Mouse (Mus musculus): ENCODE measurements at regions not wholly inside any gene's neighbourhood (a gene's known extent, or its start where the extent isn't known, plus 50 kb on each side); places are given as distances from the start of the nearest gene placed in this dataset.

DNA sequence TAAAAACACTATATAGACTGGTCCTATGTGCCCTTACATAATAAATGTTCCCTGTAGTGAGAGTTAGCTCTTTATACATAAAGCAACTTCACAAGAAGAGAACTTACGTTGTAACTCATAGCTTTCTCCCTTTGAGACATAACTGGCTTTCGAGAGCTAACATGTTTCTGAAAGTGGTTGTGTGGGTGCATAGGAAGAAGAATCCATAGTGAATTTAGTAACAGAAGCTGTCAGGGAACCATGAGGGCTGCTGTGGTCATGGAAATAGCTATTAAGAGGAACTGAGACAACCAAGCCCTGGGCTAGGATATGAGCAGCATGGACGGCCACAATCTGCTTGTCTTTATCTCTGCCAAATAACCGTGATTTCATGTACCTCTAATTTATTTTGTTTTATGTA, 1105.7 kb downstream of the A830018L16Rik start:
- TF ChIP-seq CTCF (IDR thresholded peaks at IDR 0.05; ENCODE audit: extremely low read depth, insufficient read depth, low read length) (no peak), POLR2A (IDR thresholded peaks at IDR 0.05; ENCODE audit: extremely low read depth, insufficient read depth, low read length) (no peak)
